9 mouse cellular contexts compared by ENCODE assay signal in the genomic region with DNA sequence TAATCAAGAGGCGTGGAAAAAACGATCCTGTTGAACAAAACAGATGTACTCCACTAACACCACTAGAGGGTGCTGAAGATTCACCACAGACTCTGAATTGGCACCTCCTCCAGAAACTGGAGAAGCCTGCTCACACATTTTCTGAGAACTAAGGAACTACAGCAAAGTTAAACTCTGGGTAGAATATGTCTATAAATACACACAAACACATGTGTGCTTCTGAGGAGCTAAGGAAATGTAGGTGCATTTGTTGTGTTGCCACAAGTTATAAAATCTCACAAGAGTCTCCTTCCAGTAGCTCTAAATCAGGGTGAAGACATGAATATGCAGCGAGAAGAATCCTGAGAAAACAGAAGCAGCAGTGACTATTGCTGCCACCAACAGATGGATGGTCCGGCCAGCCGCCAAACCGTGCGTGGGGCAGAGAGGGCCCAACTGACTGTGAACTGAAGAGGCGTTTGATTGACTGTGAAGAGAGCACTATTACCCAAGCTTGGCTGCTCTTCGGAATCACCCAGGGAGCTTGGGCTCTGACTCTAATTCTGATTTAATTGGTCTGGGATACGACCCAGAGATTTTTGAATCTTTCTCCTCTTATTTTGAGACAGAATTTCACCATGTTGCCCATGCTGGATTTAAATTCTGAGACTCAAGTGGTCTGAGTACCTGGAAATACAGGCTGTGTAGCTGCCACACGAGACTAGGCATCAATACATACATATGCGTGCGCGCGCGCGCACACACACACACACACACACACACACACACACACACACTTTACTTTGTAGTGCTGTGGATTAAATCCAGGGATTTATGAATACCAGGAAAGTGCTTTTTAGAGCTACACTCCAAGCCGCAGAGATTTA. TPM values are rescaled to one million over a fixed set of nuclear protein-coding genes. Genes with fewer than 3 reads are reported as not detected.
DNase-seq lines count a peak whose midpoint lies in the region; ATAC-seq and TF ChIP-seq lines count a peak whose summit lies in the region.
"Had no signal": no experiment of that assay in that cellular context is flagged by ENCODE, and none has a peak within 500 bp of the region (broad histone marks: within the 10 kb centered on the region; RNA-seq: fewer than 3 reads in every experiment).

No protein-coding gene starts in this region.

- H3K27ac ChIP-seq in forebrain, embryonic 14.5 days (ENCODE audit: low read depth, low read length): 0 out of 2 replicates have a peak overlapping the region, but pooled peaks have one; percentile 44
- H3K27ac ChIP-seq in hindbrain, embryonic 11.5 days (ENCODE audit: low read depth, low read length): no peak overlapping the region
- no peak overlapping the region for H3K27ac ChIP-seq in lung, postnatal 0 days (ENCODE audit: low read length)

- H3K36me3 ChIP-seq in forebrain, embryonic 14.5 days (ENCODE audit: control insufficient read depth, insufficient read depth, low read length): no peaks in the 10 kb centered on the region
- no peaks in the 10 kb centered on the region for H3K36me3 ChIP-seq in hindbrain, embryonic 11.5 days (ENCODE audit: control insufficient read depth, insufficient read depth, low read length)
- H3K36me3 ChIP-seq in lung, postnatal 0 days (ENCODE audit: insufficient read depth, low read length): no peaks in the 10 kb centered on the region

- no peaks in the 10 kb centered on the region for H3K27me3 ChIP-seq in forebrain, embryonic 14.5 days (replicated peaks; ENCODE audit: control insufficient read depth, insufficient read depth, low read length)
- H3K27me3 ChIP-seq in hindbrain, embryonic 11.5 days (ENCODE audit: control insufficient read depth, insufficient read depth, low read length): no peaks in the 10 kb centered on the region
- H3K27me3 ChIP-seq in lung, postnatal 0 days (replicated peaks; ENCODE audit: insufficient read depth, low read length): no peaks in the 10 kb centered on the region

- peak; percentile 95 for ATAC-seq in cerebellum, adult (ENCODE audit: insufficient number of reproducible peaks, low FRiP score, low TSS enrichment)
- peak; percentile 90 for ATAC-seq in forebrain, embryonic 14.5 days
- peak; percentile 77 for ATAC-seq in hindbrain, embryonic 11.5 days (ENCODE audit: low FRiP score)
- ATAC-seq in lung, postnatal 0 days: peak; percentile 74

- peaks cover 8% of the 10 kb centered on the region; the same call in 1 of the 2 replicates for H3K4me1 ChIP-seq in forebrain, embryonic 14.5 days (ENCODE audit: control insufficient read depth, insufficient read depth, low read length)
- H3K4me1 ChIP-seq in hindbrain, embryonic 11.5 days (replicated peaks; ENCODE audit: control insufficient read depth, insufficient read depth, low read length): no peaks in the 10 kb centered on the region
- H3K4me1 ChIP-seq in lung, postnatal 0 days (ENCODE audit: insufficient read depth, low read depth, low read length): no peaks in the 10 kb centered on the region

- TF ChIP-seq EP300 in lung, postnatal 0 days (IDR thresholded peaks at IDR 0.05): no peak

- peak; percentile 84 for TF ChIP-seq CTCF in lung, postnatal 0 days (IDR thresholded peaks at IDR 0.05)

- peak; percentile 71 for DNase-seq in NIH3T3 (ENCODE audit: low read depth)
- DNase-seq in forebrain, embryonic 14.5 days (ENCODE audit: low spot score): peak; percentile 96
- peak; percentile 78 for DNase-seq in hindbrain, embryonic 11.5 days (ENCODE audit: low spot score)
- peak; percentile 62 to 80 for DNase-seq in layer of hippocampus, adult 18-20 months (ENCODE audit: low spot score in 2 of 2)
- DNase-seq in lung, postnatal 0 days (ENCODE audit: low spot score): peak; percentile 88
- peak; percentile 32 for DNase-seq in ovary, postnatal 36 days (ENCODE audit: low spot score)
- DNase-seq in spleen, postnatal 4 days (ENCODE audit: low spot score in 2 of 2): no peak

- H3K9me3 ChIP-seq in forebrain, embryonic 14.5 days (replicated peaks; ENCODE audit: control insufficient read depth, low read length): no peaks in the 10 kb centered on the region
- H3K9me3 ChIP-seq in hindbrain, embryonic 11.5 days (ENCODE audit: control insufficient read depth, low read length): no peaks in the 10 kb centered on the region
- H3K9me3 ChIP-seq in lung, postnatal 0 days (ENCODE audit: low read length): no peaks in the 10 kb centered on the region

- H3K4me2 ChIP-seq in forebrain, embryonic 14.5 days (ENCODE audit: low read length): no peak overlapping the region
- H3K4me2 ChIP-seq in hindbrain, embryonic 11.5 days (replicated peaks; ENCODE audit: low read depth, low read length): no peak overlapping the region
- no peak overlapping the region for H3K4me2 ChIP-seq in lung, postnatal 0 days (replicated peaks; ENCODE audit: low read depth, low read length)

- 44% methylated on average over 18 of the region's 18 CpGs for WGBS in forebrain, embryonic 14.5 days
- 59% methylated on average over 18 of the region's 18 CpGs for WGBS in hindbrain, embryonic 11.5 days
- WGBS in lung, postnatal 0 days: 50% methylated on average over 18 of the region's 18 CpGs

- no peak overlapping the region for H3K9ac ChIP-seq in forebrain, embryonic 14.5 days (ENCODE audit: low read length)
- no peak overlapping the region for H3K9ac ChIP-seq in hindbrain, embryonic 11.5 days (ENCODE audit: low read depth, low read length)
- H3K9ac ChIP-seq in lung, postnatal 0 days (replicated peaks; ENCODE audit: low read depth): no peak overlapping the region

- no peak overlapping the region for H3K4me3 ChIP-seq in forebrain, embryonic 14.5 days (ENCODE audit: low read depth, low read length)
- H3K4me3 ChIP-seq in hindbrain, embryonic 11.5 days (ENCODE audit: low read depth, low read length): no peak overlapping the region
- H3K4me3 ChIP-seq in lung, postnatal 0 days (ENCODE audit: low read depth, low read length): no peak overlapping the region

RNA-seq across cellular contexts. Expression of gene Khdc1b, which starts 28.2 kb away (rescaled TPM):
- not detected in 2 replicates for polyA plus RNA-seq in forebrain, embryonic 14.5 days (2014; fragmentation: Nextera tagmentation; extraction: Ambion mirVana)
- polyA plus RNA-seq in hindbrain, embryonic 11.5 days (2014; fragmentation: Nextera tagmentation; extraction: Ambion mirVana): 0.09 TPM in 1 of 2 replicates, not detected in the other
- total RNA-seq in layer of hippocampus, adult 18-20 months (2021): not detected
- polyA plus RNA-seq in lung, postnatal 0 days (2015; fragmentation: Nextera tagmentation; extraction: Ambion mirVana): not detected in 2 replicates
- polyA plus RNA-seq: liver, embryonic 16.5 days had no signal

RNA-seq across cellular contexts. Expression of gene Khdc1c, which starts 43.4 kb away (rescaled TPM):
- polyA plus RNA-seq in forebrain, embryonic 14.5 days (2014; fragmentation: Nextera tagmentation; extraction: Ambion mirVana): not detected in 2 replicates
- polyA plus RNA-seq in hindbrain, embryonic 11.5 days (2014; fragmentation: Nextera tagmentation; extraction: Ambion mirVana): not detected in 2 replicates
- not detected for total RNA-seq in layer of hippocampus, adult 18-20 months (2021)
- polyA plus RNA-seq in lung, postnatal 0 days (2015; fragmentation: Nextera tagmentation; extraction: Ambion mirVana): not detected in 2 replicates
- polyA plus RNA-seq: liver, embryonic 16.5 days had no signal

Comparison
In these comparisons a context has a peak if more than half of its experiments do, and no peak if none do; other contexts are left out.
1. DNase-seq: peak in NIH3T3 (single experiment), forebrain, embryonic 14.5 days (single experiment), hindbrain, embryonic 11.5 days (single experiment), layer of hippocampus, adult 18-20 months (2 of 2), lung, postnatal 0 days (single experiment) and ovary, postnatal 36 days (single experiment); none in spleen, postnatal 4 days (0 of 2).
2. Peak in every context shown above with its lines, with median percentiles within 50 percentile points of each other: ATAC-seq.